Mouse (Mus musculus): ENCODE data around the gene Notch2.
A peak's percentile ranks its signal among the peaks of the same experiment; 100 is the strongest.

Notch2 gene

DNA sequence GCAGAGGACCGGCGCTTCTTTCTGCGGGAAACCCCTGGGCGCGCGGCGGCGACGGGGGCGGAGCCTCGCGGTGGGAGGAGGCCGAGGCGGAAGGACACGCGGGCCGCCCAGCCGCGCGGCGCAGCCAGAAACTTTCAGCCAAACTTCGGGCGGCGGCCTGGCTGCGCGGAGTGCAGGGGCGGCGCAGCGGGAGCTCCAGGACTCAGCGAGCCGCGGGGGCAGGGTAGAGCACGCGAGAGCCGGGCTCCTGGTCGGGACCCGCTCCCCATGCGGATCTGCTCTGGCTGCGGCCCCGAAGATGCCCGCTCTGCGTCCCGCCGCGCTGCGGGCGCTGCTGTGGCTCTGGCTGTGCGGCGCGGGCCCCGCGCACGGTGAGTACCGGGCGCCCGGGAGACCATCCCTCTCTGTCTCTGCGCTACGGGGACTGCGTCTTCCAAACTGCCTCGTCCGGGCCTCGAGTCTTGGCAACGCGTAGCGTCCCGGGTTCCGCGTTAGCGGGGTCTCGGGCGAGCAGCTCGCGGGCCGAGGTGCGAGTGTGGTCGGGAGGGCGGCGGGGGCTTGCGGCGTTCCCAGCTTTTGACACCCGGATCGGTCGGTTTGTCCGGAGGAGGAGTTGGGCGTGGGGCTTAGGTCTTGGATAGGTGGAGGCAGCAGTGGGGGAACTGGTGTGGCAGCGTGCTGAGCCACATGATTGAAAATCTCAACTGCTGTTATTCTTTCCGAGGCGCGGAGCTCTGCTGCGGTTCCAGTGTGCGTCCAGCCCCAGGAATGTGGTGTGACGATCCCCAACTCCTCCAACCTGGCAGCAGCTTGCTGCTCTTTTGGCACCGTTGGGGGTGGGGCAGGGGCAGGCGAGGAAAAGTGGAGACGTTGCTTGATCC is at the start of gene Notch2:
Gene Notch2 (plus strand): TSS at position 127 of the 881 bp plus-strand sequence.
- peak; percentile 97 for DNase-seq (ENCODE audit: low read depth)

DNA sequence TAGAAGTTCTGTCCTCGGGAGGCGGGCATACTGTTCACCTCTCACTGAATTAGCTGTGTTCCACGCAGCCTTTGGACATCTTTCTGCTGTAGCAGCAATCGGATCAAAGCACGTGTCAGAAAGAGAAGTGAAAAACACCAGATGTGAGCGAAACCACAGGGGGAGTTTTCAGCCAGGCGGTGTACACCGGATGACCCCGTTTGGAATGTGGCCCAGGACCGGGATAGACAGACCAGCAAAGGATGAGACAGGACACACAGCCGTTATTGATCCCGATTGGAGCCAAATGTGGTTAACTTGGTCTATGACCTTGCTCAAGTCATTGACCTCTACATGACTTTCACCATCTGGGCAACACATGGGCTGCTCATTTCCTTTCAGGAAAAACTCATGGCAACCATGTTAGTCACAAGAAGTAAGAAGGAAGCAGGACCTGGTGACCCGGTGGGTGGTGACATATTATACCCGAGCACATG is 48.4 kb upstream of the Notch2 start:
- no peak for DNase-seq (ENCODE audit: low read depth)

DNA sequence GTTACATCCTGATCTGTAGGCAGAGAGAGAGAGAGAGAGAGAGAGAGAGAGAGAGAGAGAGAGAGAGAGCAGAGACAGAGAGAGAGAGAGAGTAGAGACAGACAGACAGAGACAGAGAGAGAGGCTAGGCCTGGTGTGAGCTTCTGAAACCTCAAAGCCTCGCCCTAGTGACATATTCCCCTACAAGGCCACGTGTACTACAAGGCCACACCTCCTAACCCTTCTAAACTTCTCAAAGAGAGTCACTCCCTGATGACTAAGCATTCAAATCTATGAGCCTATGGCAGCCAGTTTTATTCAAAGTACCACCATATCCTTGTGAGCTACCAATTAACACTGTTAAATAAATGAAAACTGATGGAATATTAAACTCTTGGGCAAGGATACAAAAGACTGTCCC is 45.7 kb upstream of the Notch2 start:
- DNase-seq (ENCODE audit: low read depth) = no peak

DNA sequence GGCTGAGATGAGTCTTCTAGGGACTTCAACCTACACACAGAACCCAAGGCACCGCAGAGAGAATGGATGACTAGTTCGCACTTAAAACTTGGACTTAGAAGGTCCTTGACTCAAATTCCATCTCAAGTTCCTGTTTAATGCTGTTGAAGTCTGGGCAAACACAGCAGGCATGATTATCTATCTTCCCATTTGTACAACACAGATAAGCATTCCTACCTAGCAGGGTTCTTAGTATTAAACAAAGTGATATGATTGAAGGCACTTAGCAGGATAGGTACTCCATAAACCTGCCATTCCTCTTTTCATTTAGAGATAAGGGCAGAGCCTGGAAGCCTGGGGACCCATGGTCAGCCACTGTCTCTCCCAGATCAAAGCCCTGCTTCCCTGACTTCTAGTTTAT is 45.1 kb upstream of the Notch2 start:
- DNase-seq (ENCODE audit: low read depth) = no peak

DNA sequence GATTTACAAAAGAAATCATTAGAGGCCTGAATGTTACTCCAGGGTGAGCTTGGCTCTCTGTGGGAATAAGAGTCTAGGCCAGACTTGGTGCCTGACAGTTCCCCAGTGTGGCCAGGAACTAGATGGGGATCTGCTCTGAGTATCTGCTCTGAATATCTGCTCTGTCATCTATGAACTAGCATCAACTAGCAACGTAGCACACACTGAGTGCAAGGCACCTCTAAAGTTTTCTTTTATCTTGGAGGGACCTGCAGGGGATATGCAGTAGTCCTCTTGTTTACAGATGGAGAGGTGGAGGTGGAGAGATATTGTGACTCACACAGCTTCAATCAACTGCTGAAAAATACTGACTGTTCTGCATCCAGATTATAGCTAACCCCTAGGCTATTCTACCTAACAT is 44.3 kb upstream of the Notch2 start:
- no peak for DNase-seq (ENCODE audit: low read depth)

DNA sequence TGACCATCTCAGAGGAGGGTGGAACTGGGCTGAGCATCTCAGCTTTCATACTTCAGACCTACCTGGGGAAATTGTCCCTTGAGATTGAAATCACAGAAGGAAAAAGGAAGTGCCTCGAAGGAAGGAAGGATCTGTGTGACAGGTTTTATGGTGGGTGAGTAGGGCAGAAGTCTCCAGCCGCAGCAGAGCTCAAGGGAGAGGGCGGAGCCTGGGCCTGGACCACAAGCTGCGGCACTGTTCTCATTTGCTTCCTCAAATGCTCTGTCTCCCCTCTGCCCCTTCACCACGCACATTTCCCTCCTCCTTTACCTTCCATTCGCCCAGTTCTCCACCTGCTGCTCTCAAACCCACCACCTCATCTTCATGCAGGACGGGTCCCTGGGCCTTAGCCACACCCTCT is 42.2 kb upstream of the Notch2 start:
- peak; percentile 28 for DNase-seq (ENCODE audit: low read depth)

DNA sequence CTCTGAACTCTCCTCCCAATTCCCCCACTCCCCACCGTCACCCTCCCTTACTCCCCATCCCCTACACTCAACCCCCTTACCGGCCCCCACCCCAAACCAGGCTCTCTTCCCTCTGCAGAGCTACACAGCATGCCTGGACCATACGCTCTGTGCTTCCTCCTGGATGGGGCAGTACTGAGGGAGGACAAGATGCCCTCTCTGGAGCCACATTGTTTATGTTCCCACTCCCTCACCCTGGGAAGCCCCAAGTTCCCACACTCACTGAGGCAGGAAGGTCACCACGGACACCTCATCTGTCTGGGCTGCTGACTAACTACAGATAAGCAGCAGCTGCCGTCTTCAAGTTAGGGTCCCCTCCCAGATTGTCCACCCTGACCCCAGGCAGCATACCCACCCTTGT is 41.1 kb upstream of the Notch2 start:
- DNase-seq (ENCODE audit: low read depth) = no peak

DNA sequence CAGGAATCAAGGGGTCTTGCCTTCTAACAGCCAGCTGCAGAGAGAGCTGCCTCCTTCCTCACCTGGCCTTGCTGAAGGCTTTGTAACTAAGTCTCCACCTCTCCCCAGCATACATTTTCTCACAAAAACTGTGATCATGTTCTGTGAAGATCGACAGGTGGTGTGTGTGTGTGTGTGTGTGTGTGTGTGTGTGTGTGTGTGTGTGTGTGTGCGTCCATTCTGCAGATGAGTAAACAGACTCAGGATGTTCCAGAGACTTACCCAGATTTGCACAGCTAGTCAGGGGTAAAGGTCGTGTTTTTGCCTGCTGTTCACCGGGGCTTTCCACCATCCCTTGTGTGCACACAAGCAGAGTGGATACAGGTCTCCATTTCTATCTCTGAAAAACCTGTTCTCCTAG is 40.6 kb upstream of the Notch2 start:
- DNase-seq (ENCODE audit: low read depth) = no peak

DNA sequence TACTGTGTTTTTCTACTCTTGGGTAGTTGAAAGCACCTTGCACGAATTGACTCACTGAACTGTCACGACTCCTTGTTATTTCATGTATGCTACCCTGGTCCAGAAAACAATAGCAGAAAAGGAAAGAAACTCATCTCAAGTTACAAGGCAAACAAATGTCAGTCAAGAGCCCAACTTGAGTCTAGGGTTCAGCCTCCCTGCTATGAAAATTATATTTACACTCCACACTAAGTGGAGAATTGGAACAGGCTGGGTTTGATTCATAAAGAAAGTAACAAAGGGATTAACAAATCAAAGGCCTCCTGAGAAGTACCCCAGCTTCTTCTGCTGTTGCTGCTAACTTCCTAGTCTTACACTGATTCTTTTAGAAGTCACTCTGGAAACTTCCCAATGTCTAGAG is 40.0 kb upstream of the Notch2 start:
- DNase-seq (ENCODE audit: low read depth) = no peak

DNA sequence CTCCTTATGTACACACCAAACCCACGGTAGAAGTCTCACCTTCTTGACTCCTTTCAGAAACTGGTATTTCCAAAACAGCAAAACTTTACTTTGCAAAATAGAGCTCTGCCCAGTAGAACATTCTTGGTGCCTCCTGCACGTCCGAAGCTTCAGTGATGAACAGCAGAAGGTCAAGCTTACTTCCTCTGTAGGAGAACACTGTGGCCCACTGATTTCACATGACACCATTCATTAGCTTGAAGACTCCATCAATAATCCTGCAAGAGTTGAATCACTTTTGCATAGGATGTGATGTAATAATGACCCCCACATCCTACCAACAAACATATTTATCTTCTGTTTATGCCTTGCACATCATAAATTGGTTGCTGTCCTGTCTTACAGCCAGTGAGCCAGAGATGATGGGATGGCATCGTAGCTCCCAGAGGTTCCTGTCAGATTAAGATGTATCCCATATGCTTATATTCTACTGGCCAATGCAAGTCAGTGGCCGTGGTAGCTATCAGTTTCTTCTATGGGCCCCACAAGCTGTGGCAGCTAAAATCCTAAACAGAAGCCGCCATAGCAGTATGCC is 39.0 kb upstream of the Notch2 start:
- no peak for DNase-seq (ENCODE audit: low read depth)

DNA sequence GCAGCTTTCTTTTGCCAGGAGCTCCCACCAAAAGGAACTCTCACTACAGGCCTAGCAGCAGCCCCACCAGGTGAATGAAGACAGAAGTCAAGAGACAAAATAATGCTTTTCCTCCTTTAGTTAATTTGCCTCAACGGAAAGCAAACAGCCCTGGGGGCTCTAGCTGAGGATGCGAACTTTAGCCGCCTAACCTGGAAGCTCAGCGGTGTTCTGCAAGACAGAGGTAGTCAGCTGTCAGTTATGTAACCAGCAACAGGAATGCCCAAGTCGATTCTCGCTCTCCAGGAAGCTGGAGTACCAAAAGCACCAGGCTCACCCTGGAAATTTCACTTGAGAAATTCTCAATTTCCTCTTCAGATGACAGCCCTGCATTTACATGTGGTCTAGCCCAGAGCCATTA is 36.6 kb upstream of the Notch2 start:
- DNase-seq (ENCODE audit: low read depth) = no peak

DNA sequence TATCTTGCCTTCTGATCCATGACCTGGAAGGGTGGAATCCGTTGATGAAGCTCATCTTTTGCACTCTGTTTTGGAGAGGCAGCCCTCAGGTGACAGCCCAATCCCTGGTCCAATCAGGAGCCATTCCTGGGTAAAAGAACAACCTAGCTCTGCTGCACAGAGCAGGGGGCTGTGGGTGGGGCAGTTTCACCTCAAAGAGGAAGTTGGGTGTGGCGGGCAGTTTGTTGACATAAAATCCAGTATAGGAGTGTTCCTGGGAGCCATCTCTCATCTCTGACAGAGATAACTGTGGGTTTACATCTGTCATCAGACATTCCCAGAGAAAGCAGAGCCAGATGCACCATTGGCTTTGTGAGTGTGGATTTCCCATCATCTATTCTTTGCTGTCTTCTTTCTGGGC is 34.6 kb upstream of the Notch2 start:
- DNase-seq (ENCODE audit: low read depth) = no peak

DNA sequence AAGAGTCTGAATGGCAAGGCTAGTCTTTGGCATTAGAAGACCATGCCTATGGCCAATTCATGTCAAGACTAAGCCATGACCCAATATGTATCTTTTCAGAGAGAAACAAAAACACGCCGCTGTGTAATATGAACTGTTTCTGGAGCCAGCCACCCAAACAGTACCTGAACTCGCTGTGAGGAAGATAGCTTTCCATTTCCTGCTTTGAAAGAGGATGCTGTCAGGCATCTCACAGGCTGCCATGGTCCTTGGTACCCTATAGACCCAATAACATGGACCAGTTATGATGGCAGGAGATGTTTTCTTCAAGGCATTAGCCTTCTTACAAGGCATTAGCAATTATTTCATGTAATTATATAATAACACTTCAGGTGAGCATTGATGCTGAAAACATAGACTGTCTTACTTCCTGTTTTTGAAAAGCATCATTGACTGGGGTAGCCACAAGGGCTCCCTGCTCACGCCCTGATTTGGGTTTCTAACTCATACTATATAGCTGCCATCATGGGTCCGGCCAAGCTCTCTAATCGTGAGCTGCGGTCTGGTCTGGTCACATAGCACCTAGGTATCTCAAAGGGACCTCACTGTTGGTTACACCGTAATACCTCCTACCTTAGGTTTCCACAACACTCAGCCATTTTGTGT is 32.5 kb upstream of the Notch2 start:
- DNase-seq (ENCODE audit: low read depth) = peak; percentile 17

DNA sequence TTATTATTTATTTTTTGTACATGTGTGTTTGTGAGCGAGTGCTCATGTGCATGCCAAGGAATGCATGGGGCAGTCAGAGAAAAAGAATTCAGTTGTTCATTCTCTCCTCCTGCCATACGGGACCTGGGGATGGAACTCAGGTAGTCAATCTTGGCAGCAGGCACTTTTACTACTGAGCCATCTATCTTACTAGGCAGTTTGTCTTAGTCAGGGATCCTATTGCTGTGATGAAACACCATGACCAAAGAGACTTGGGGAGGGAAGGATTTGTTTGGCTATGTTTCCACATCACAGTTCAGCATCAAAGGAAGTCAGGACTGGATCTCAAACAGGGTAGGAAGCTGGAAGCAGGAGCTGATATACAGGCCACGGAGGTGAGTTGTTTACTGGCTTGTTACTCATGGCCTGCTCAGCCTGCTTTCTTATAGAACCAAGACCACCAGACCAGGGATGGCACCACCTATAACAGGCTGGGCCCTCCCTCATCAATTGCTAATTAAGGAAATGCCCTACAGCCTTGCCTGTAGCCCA is 31.9 kb upstream of the Notch2 start:
- DNase-seq (ENCODE audit: low read depth) = no peak

DNA sequence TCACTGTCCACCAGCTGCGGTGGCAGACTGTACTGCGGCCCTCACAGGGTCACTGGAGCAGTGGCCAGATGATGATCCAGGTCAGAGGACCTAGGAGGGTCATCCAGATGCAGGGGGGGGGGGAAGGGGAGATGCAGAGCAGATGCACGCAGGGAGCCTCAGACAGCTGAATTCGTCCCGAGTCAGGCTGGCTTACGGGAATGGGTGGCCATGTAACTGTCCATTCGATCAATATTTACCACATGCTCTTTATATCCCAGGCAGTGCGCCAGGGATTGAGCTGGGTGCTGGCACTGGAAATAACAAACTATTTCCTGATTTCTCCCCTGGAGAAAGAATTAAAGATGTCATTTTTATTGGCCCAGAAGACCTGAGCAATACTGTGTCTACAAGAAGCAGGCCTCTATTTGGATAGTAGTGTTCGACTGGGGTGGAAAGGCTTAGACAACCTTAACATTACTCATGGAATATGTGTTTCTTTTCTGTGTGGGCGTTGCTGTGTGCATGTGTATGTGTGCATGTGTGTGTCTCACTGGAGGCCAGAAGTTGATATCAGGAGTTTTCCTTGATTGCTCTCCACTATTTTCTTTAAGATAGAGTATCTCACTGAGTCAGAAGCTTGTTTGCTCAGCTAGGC is 28.3 kb upstream of the Notch2 start:
- no peak for DNase-seq (ENCODE audit: low read depth)

DNA sequence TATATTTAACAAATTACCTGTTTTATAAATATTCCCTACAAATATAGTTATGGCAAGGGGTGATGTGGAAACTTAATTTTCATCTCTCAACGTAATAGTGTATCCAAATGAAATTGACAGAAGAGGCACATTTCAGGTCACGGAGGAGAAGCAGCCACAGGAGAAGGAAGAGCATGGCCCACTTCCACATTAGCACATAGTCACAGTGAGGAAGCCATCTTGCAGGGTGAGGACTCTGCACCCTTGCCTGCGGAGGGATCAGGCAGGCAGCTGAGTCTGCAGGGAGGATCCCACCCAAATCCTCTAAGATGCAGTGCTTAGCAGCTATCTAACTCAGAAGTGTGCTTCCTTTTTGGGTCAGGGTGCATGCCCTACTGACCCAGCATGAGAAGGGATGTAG is 27.6 kb upstream of the Notch2 start:
- DNase-seq (ENCODE audit: low read depth) = no peak

DNA sequence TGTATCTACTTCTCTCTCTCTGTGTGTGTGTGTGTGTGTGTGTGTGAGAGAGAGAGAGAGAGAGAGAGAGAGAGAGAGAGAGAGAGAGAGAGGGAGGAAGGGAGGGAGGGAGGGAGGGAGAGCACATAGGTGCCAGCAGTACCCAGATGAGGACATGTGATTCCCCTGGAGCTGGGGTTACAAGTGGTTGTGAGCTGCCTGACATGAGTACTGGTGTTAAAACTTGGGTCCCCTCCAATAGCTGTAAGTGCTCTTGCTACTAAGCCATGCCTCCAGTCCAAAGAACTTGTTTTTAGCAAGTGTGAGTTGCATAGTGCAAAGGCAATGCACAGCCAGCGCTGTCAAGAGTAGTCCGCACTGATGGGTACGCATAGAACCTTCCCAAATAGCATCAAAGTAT is 26.2 kb upstream of the Notch2 start:
- no peak for DNase-seq (ENCODE audit: low read depth)

DNA sequence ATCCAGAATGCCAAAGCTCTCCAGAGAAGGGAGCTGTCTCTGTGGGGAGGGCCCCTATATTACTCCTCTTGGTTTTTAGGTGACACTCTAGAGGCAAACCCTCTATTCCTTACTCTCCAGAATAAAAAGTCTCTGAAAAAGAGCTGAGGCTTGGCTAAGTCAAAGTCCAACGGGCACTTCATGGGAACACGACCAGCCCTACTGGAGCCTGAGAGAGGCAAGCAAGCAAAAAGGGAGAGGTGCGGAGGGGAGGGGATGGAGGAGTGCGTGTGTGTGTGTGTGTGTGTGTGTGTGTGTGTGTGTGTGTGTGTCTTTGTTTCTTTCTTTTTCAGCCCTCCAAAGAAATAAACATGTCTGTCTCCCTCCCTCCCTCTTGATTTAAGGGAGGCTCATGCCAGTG is 24.6 kb upstream of the Notch2 start:
- DNase-seq (ENCODE audit: low read depth) = no peak

DNA sequence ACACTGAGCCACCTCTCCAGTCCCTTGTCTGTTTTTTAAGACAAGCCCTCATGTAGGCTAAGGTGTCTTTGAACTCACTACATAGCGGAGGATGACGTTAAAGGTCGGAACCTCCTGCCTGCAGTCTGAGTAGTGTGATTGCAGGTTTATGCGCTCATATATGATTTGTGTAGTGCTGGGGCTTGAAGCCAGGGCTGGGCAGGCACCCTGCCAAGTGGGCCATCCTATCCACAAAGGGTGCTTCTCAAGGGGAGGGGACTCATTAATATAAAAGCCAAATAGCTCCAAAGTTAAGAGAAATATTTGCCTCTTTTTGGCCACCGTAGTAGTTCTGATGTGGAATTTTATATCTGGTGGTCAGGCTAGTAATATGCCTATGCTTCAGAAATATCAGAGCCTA is 22.8 kb upstream of the Notch2 start:
- no peak for DNase-seq (ENCODE audit: low read depth)

DNA sequence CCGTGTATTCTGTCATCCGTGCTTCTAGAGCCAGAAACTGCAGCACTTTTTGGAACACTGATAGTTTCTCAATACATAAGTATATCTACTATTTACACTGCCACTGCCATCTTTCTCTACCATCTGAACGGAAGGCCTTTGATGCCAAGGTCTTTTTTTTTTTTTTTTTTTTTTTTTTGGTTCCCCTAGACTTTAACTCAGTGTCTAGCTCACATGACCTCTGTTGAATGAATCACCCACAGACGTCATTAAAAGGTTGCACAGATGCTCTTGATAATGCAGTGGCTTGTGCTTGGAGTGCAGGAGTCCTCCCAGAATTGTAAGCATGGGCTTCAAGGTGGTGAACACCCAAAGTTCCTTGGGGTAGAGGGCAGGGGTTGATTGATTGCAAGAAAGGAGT is 21.0 kb upstream of the Notch2 start:
- no peak for DNase-seq (ENCODE audit: low read depth)

DNA sequence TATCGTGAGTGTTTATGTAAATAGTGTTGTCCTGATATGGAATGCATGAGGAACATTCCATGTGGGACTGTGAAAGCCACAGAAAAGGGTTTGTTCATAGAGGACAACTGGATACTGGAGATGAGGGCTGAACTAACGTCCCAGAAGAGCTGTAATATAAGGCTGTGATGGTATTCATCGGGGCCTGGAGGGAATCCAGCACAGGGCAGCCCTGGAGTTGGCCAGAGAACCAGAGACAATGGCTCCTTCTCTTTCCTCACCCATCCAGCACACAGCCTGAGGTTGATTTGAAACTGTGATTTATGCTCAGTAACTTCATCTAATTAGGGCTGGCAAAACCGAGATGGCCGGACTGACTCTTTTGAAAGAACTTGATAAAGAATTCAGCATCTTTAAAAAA is 20.1 kb upstream of the Notch2 start:
- DNase-seq (ENCODE audit: low read depth) = no peak

DNA sequence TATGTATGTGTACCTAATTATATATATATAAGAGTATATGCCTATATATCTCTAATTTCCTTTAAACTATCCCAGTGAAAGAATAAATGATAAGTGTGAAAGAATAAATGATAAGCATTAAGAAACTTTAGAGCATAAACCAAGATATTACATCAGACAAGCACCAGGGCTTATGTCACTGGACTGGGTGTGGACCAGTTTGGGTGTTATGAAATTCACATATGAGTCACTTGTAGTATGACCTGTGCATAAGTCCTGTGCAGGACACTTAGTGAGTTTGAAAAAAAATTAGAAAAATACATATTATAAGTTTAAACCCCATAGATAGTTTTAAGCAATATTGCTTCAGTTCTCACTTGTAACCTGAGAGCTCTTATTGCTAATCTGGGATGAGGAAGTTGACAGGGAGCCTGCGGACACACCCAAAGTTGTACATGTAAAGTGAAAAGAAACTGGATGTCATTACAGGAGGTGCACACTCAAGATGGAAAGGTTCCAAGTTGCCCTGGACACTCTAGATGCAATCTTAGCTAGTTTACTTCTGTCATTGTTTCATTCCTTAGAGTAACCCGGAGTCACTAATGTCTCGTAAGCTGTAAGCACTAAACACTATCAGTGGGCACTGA is 19.3 kb upstream of the Notch2 start:
- no peak for DNase-seq (ENCODE audit: low read depth)
